Comparison of ENCODE assay signal across 10 mouse cellular contexts in genomic region chr5:105527477-105528331, GRCm38 (mm10). TPM values are rescaled to one million over a fixed set of nuclear protein-coding genes. Genes with fewer than 3 reads are reported as not detected.
DNase-seq lines count a peak whose midpoint lies in the region; ATAC-seq and TF ChIP-seq lines count a peak whose summit lies in the region.
"Had no signal": no experiment of that assay in that cellular context is flagged by ENCODE, and none has a peak within 500 bp of the region (broad histone marks: within the 10 kb centered on the region; RNA-seq: fewer than 3 reads in every experiment).

No protein-coding gene starts in this region.

- H3K9me3 ChIP-seq in midbrain, embryonic 11.5 days (ENCODE audit: control insufficient read depth, low read length): no peaks in the 10 kb centered on the region
- no peaks in the 10 kb centered on the region for H3K9me3 ChIP-seq in midbrain, embryonic 15.5 days
- no peaks in the 10 kb centered on the region for H3K9me3 ChIP-seq in intestine, embryonic 15.5 days
- H3K9me3 ChIP-seq: hindbrain, embryonic 10.5 days; limb, embryonic 12.5 days had no signal

- H3K4me3 ChIP-seq in midbrain, embryonic 11.5 days (ENCODE audit: low read depth, low read length): no peak overlapping the region
- no peak overlapping the region for H3K4me3 ChIP-seq in midbrain, embryonic 15.5 days
- H3K4me3 ChIP-seq in intestine, embryonic 15.5 days (replicated peaks): no peak overlapping the region
- H3K4me3 ChIP-seq in testis, adult 2 months (ENCODE audit: control insufficient read depth, low read depth, low read length): no peak overlapping the region
- H3K4me3 ChIP-seq: hindbrain, embryonic 10.5 days; limb, embryonic 12.5 days had no signal

- no peak for TF ChIP-seq CTCF in testis, adult 2 months (IDR thresholded peaks at IDR 0.05; ENCODE audit: control insufficient read depth, insufficient read depth, insufficient replicate concordance, low read depth, low read length)

- H3K4me1 ChIP-seq in midbrain, embryonic 11.5 days (ENCODE audit: control insufficient read depth, insufficient read depth, low read length): no peaks in the 10 kb centered on the region
- H3K4me1 ChIP-seq in midbrain, embryonic 15.5 days: peaks cover 6% of the 10 kb centered on the region; the same call in 1 of the 2 replicates
- H3K4me1 ChIP-seq in intestine, embryonic 15.5 days (replicated peaks): peaks cover 11% of the 10 kb centered on the region; the same call in 1 of the 2 replicates
- no peaks in the 10 kb centered on the region for H3K4me1 ChIP-seq in testis, adult 2 months (ENCODE audit: control insufficient read depth, insufficient read depth, low read length)
- H3K4me1 ChIP-seq: limb, embryonic 12.5 days had no signal

- WGBS in midbrain, embryonic 11.5 days: 93% methylated on average over 23 of the region's 23 CpGs
- 95% methylated on average over 23 of the region's 23 CpGs for WGBS in midbrain, embryonic 15.5 days
- WGBS in intestine, embryonic 15.5 days: 56% methylated on average over 23 of the region's 23 CpGs

- no peaks in the 10 kb centered on the region for H3K27me3 ChIP-seq in midbrain, embryonic 11.5 days (ENCODE audit: control insufficient read depth, insufficient read depth, low read length)
- H3K27me3 ChIP-seq in midbrain, embryonic 15.5 days (replicated peaks): no peaks in the 10 kb centered on the region
- H3K27me3 ChIP-seq in intestine, embryonic 15.5 days (replicated peaks): no peaks in the 10 kb centered on the region
- H3K27me3 ChIP-seq in testis, adult 2 months (ENCODE audit: control insufficient read depth, insufficient read depth, low read length): no peaks in the 10 kb centered on the region
- H3K27me3 ChIP-seq: limb, embryonic 12.5 days had no signal

- no peaks in the 10 kb centered on the region for H3K36me3 ChIP-seq in midbrain, embryonic 11.5 days (ENCODE audit: control insufficient read depth, insufficient read depth, low read length)
- no peaks in the 10 kb centered on the region for H3K36me3 ChIP-seq in midbrain, embryonic 15.5 days (replicated peaks)
- no peaks in the 10 kb centered on the region for H3K36me3 ChIP-seq in intestine, embryonic 15.5 days
- no peaks in the 10 kb centered on the region for H3K36me3 ChIP-seq in testis, adult 2 months (ENCODE audit: control insufficient read depth, insufficient read depth, low read length)

- H3K27ac ChIP-seq in midbrain, embryonic 11.5 days (ENCODE audit: low read depth, low read length): no peak overlapping the region
- H3K27ac ChIP-seq in midbrain, embryonic 15.5 days: no peak overlapping the region
- no peak overlapping the region for H3K27ac ChIP-seq in intestine, embryonic 15.5 days
- peak overlapping the region; percentile 40; the same call in 1 of the 2 replicates for H3K27ac ChIP-seq in testis, adult 2 months (ENCODE audit: control insufficient read depth, insufficient read depth, low read depth, low read length)
- H3K27ac ChIP-seq: hindbrain, embryonic 10.5 days; limb, embryonic 12.5 days had no signal

- DNase-seq in midbrain, embryonic 11.5 days (ENCODE audit: low spot score, missing footprints): peak; percentile 72
- peak; percentile 97 for DNase-seq in heart, adult 11 months
- no peak for DNase-seq in left cerebral cortex, adult 8-10 months (ENCODE audit: low spot score in 2 of 2)
- no peak for DNase-seq in gastrocnemius, adult 18-20 months (ENCODE audit: low spot score)
- no peak for DNase-seq in thymus, postnatal 0 days (ENCODE audit: low spot score)

- no peak overlapping the region for H3K9ac ChIP-seq in midbrain, embryonic 11.5 days (ENCODE audit: low read length)
- H3K9ac ChIP-seq in midbrain, embryonic 15.5 days: no peak overlapping the region
- H3K9ac ChIP-seq in intestine, embryonic 15.5 days: no peak overlapping the region
- H3K9ac ChIP-seq: limb, embryonic 12.5 days had no signal

- no peak for TF ChIP-seq POLR2A in testis, adult 2 months (IDR thresholded peaks at IDR 0.05; ENCODE audit: control insufficient read depth, low read depth, low read length)

- no peak overlapping the region for H3K4me2 ChIP-seq in midbrain, embryonic 11.5 days
- H3K4me2 ChIP-seq in midbrain, embryonic 15.5 days: no peak overlapping the region
- H3K4me2 ChIP-seq in intestine, embryonic 15.5 days (replicated peaks): 0 out of 2 replicates have a peak overlapping the region, but pooled peaks have one; percentile 0
- H3K4me2 ChIP-seq: limb, embryonic 12.5 days had no signal

- no peak for ATAC-seq in midbrain, embryonic 11.5 days (ENCODE audit: low FRiP score)
- ATAC-seq in midbrain, embryonic 15.5 days (replicated peaks): no peak
- ATAC-seq in intestine, embryonic 15.5 days: peak; percentile 74; the same call in 1 of the 2 replicates

RNA-seq across cellular contexts. Expression of gene Lrrc8c, which starts 8.5 kb away (rescaled TPM):
- polyA plus RNA-seq in midbrain, embryonic 11.5 days (2014; fragmentation: Nextera tagmentation; extraction: Ambion mirVana): 12.4 and 12.8 TPM in 2 replicates
- polyA plus RNA-seq in midbrain, embryonic 15.5 days (2015; fragmentation: Nextera tagmentation; extraction: Ambion mirVana): 13.2 and 13.6 TPM in 2 replicates
- 15.0 and 16.2 TPM in 2 replicates for polyA plus RNA-seq in intestine, embryonic 15.5 days (2015; fragmentation: Nextera tagmentation; extraction: Ambion mirVana)
- 13.0 and 14.7 TPM in 2 replicates for polyA plus RNA-seq in testis, adult 2 months (2012; rRNA removed)
- 10 to 100 TPM; 25.5 to 29.1 (median 26.6) TPM for total RNA-seq in left cerebral cortex, adult 8-10 months (2022)
- 10 to 100 TPM in 1 of 2 experiments, 1 to 10 TPM in 1; 9.3 to 10.6 TPM for total RNA-seq in gastrocnemius, adult 18-20 months (2021)
- 24.5 and 26.2 TPM in 2 replicates for polyA plus RNA-seq in thymus, postnatal 0 days (2015; fragmentation: Nextera tagmentation; extraction: Ambion mirVana)

Comparison
In these comparisons a context has a peak if more than half of its experiments do, and no peak if none do; other contexts are left out.
1. DNase-seq: peak in midbrain, embryonic 11.5 days (single experiment) and heart, adult 11 months (single experiment); none in left cerebral cortex, adult 8-10 months (0 of 2), gastrocnemius, adult 18-20 months (single experiment) and thymus, postnatal 0 days (single experiment).